Mouse (Mus musculus) cerebellum, adult 8-10 months (tissue): ENCODE results near the gene Smg6.
A peak's percentile ranks its signal among the peaks of the same experiment; 100 is the strongest.
"Not testable (repeated sequence)": the region's sequence is repeated elsewhere in the genome, so short reads cannot be mapped to it uniquely, and the experiment has no call there.

Source experiments
- DNase-seq: peaks from one replicate; pipeline ENCODE4 v3.0.0; 2022

The Smg6 gene

GRCm38 (mm10) chr11:75169405-75170080, 243.9 kb downstream of the Smg6 start, which contains the start of gene Hic1:
Gene Hic1, minus strand, starts transcription at chr11:75169519.
- no peak for DNase-seq

GRCm38 (mm10) chr11:75170136-75170751, 244.6 kb downstream of the Smg6 start:
- DNase-seq = peak; percentile 96

DNA sequence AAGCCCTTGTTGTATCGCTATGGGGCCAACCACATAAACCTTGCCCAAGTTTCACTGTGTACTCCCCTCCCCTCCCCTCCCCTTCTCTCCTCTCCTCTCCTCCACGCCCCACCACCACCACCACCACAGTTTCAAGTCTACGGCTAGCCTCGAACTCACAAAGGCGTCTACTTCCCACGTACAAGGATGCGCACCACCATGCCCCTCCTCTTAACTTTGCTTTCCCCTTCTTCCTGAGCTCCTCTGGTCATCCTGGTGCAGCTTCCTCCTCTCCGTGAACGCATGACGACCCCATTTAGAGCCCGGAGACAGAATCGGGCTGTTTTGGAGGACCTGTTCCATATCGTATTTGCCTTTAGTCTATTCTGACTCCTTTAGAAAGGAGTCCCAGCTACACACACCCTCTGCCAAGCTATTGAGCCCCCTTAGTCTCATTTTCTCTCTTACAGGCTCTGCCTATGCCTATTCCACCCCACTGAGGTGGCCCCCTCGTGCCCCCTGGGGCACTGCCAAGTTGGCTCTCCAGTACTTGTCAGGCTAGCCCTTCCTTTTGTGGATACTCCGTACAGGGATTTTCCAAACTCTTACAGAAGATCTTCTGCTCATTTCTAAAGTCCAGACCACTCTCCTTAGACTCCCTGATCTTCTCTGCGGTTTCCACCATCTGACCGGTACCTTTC, 245.7 kb downstream of the Smg6 start:
- peak; percentile 46 for DNase-seq

- DNase-seq = peak; percentile 56
These were observed 246.8 kb downstream of the Smg6 start for GRCm38 (mm10) chr11:75172151-75173094.

DNA sequence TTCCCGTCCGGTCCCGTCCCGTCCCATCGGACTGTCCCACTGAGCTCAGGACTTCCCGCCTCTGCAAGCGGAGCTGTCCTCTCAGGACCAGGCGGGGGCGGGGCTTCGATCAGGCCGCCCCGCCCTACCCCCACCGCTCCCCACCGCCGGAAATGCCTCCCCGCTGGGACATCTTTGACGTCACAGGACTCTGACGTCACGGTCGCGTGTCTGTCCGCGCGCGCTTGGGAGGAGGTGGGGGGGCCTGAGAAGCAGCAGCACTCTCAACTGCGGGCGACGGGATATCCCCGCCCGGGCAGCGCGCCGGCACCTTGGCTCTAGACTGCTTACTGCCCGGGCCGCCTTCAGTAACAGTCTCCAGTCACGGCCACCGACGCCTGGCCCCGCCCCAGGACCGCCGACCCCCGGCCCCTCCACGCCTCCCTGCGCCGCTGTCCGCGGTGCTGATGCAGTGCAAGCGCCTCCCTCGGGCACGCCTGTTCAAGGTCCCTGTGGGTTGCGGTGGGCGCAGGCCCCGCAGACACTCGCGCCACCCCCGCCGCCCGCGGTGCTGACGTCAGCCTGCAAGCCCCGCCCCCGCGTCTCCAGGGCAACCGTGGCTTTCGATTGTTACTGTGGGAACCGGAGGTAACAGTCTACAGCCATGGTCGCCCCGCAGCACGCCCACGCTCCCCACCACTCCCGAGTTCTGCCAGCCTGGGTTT, 247.6 kb downstream of the Smg6 start:
- DNase-seq = peak; percentile 90

- no peak for DNase-seq
These were observed 248.2 kb downstream of the Smg6 start for GRCm38 (mm10) chr11:75173799-75174165.

DNA sequence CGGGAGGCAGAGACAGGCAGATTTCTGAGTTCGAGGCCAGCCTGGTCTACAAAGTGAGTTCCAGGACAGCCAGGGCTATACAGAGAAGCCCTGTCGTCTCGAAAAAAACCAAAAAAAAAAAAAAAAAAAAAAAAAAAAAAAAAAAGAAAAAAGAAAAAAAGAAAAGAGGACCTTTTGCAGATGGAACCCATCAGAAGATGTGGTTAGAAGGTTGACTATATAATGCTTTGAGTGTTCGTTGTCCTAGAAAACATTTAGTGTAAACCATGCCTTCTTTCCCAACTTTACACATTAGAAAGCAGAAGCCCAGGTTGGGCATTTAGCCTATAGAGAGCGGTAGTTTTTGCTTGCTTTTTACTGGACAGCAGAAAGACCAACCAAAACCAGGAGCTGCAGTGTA, 249.0 kb downstream of the Smg6 start:
- DNase-seq = not testable (repeated sequence)

DNA sequence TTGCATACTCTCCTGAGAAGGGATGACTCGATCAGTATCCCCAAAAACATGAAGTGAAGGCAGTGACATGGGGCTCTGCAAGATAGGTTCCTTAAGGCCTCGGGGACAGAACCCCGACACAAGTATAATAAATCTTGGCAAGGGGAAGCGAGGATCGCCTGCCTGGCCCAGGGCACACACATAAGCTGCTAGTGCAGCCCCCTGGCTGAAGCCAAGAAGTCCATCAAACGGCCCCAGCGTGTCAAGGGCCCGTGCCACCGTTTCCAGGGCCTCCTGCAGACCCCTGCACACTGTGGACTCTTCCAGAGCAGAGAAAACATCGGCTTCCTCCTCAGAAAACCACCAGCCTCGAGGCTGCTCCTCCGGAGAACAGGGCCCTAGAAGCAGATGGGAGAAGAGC, 252.4 kb downstream of the Smg6 start:
- DNase-seq = no peak

GRCm38 (mm10) chr11:75178672-75179208, 253.1 kb downstream of the Smg6 start, which contains the start of gene Ovca2:
Gene Ovca2, minus strand, starts transcription at chr11:75178835.
- peak; percentile 90 for DNase-seq

DNA sequence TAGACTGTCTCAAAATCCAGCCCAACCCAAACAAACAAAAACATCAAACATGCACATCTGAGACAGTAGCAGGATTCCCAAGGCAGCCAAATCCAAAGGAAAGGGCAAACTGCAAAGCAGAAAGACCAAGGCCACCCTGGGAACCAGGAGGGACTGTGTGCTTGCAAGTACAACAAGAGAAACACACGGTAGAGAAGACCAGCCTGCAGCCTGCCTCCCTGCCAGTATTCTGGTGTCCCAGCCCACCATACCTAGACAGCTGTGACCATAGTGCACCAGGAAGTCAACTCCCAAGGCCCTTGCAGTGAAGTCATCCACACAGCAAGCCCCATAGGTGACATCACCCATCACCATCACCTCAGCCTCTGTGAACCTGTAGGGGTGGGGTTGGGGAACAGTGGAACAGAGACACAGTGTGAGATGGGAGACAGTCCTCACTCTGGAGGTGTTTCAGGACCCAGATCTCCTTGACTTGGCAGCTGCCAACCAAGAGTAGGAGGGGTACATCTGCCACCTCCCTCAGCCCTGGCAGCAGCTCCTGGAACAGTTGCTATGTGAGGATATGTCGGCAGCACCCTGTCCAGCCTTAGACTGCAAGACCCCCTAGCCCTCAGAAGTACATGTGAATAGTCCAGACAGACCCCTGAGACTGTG, 258.4 kb downstream of the Smg6 start:
- DNase-seq = no peak

- no peak for DNase-seq
These were observed 258.9 kb downstream of the Smg6 start for GRCm38 (mm10) chr11:75184573-75184972.

DNA sequence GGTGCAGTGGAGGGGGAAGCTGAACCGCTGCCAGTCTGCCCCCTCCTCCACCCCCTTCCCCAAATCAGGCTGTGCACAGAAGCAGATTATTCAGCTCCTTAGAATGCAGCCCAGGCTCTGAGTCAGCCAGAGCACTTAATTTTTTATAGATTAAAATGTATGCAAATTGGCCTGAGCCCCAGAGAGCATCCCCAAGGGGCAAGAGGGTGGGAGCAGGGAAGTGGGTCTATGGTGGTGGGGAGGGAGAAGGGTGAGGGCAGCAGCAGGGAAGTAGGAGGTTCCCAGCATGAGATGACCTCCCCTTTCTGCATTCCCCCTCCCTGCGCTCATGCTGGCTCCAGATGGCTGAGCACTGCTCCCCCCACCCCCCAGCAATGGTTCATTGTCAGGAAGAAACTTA, 259.4 kb downstream of the Smg6 start:
- no peak for DNase-seq

GRCm38 (mm10) chr11:75189713-75190370, 264.2 kb downstream of the Smg6 start:
- DNase-seq = peak; percentile 24

- DNase-seq = peak; percentile 78
These were observed 264.7 kb downstream of the Smg6 start for GRCm38 (mm10) chr11:75190371-75190724.

GRCm38 (mm10) chr11:75190905-75191441, 265.4 kb downstream of the Smg6 start, which contains the start of gene Dph1:
Gene Dph1, minus strand, starts transcription at chr11:75191241.
- no peak for DNase-seq

- peak; percentile 46 for DNase-seq
These were observed 266.2 kb downstream of the Smg6 start for GRCm38 (mm10) chr11:75191841-75192240.

DNA sequence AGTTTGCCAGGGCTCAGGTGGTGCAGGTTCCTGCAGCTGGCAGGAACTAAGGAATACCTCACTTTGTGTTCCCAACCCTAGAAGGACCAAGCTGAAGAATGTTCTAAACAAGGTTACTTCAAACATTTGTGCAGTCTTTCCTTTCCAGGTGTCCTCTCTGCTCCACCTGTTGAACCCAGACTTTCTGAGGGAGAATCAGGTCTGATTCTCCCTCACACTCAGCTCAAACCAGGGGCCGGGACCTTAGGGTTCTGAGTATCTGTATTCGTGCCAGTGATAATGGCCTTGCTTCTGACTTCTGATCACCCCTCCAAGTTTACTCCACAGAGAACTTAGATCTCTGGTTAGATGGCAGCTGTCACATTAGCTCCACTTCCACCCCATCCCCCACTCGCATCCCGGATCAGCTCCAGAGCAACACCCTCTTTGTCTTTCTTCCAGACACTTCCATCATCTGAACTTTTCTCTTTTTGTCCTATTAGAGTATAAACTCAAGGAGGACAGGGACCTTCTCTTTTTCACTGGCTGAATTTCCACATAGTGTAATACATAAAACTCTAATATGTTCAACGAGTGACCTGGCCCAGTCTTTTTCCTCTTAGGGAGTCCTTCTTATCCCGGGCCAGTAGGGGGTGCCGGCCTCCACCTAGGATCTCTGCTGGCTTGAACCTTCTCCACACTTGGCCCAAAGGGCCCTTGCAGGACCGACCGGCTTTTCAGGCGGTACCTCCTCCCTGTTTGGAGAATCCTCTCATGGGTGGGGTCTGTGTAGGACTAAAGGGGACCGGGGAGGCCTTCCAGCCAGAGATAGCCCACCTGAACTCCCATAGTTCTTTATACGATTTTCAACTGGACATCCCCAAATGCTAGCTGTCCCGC, 267.0 kb downstream of the Smg6 start:
- DNase-seq = peak; percentile 86

DNA sequence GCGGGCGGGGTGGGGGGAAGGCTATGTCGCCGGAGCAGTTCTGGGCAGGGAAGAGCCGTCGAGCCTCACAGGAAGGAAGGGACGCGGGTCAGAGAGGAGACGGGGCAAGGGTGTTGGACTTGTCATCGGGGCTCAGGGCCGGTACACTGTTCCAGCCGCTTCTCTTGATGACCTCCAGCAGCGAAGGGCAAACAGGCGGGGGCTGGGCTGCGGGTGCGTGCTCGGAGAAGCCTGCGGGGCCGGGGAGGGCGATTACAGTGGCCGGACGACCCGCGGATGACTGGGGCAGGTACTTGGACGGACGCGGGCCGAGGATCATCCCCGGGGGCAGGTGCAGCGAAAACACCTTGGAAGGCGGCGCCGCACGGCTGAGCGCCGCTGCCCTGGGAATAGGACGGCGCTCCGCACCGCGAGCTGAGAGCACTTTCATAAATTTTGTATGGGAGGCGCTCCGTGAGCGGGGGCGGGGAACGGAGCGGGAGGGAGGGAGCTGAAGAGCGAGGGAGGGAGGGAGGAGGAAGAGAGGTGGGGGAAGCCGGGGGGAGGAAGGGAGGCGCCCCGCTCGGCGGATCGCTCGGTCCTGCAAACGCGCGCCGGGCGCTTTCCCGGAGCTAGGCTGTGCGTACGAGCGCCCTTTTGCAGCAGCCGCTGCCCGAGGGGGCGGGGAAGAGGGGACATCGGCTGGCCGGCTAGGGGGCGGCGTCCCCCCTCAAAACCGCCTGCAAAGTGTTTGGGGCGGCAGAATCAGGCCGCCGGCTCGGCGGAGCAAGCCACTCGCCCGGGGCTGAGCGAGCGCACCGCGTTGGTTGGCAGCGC, 267.8 kb downstream of the Smg6 start, which contains the start of gene Rtn4rl1:
TSS of gene Rtn4rl1 (plus strand) at position 528 of the 816 bp plus-strand sequence.
- peak; percentile 77 for DNase-seq
